Mouse (Mus musculus) erythroblast, embryonic 14.5 days (primary cell): ENCODE results near the gene Arhgef7. TPM values are rescaled to one million over a fixed set of nuclear protein-coding genes. Genes with fewer than 3 reads are reported as not detected.

ENCODE experiments used
- H3K27me3 ChIP-seq: 2 replicates; pipeline ENCODE4 v1.6.1; 2012; ENCODE audit warnings: inconsistent platforms; ENCODE audit not compliant: control insufficient read depth
- H3K36me3 ChIP-seq: 2 replicates; pipeline ENCODE4 v1.6.1; 2012; ENCODE audit warnings: mild to moderate bottlenecking, inconsistent platforms; ENCODE audit not compliant: control insufficient read depth
- H3K4me1 ChIP-seq: 2 replicates; pipeline ENCODE4 v1.6.1; 2012; ENCODE audit warnings: inconsistent platforms; ENCODE audit not compliant: control insufficient read depth
- H3K4me3 ChIP-seq: replicated peaks from 2 replicates; pipeline ENCODE3; 2012; ENCODE audit warnings: moderate library complexity, mild to moderate bottlenecking, inconsistent platforms
- H3K9me3 ChIP-seq: 2 replicates; pipeline ENCODE4 v1.6.1; 2012; ENCODE audit warnings: low read length, inconsistent platforms, mixed read lengths; ENCODE audit not compliant: control insufficient read depth
- GATA1 ChIP-seq: IDR thresholded peaks from 2 replicates; pipeline ENCODE4 v1.6.1; 2012; ENCODE audit warnings: low read length, inconsistent platforms, mixed read lengths
- TAL1 ChIP-seq: IDR thresholded peaks from 3 replicates; pipeline ENCODE4 v1.6.1; 2012; ENCODE audit warnings: low read length, inconsistent platforms, mixed read lengths
- polyA plus RNA-seq: library from polyadenylated mRNA; stranded (reverse); fragments of >175 nt; gene quantifications from 2 replicates; pipeline ENCODE4 v1.2.3, GENCODE M21; 2012

Arhgef7 gene
- polyA plus RNA-seq, 1 experiment: 1.1 TPM

GRCm38 (mm10) chr8:11708815-11709214 lies 18.7 kb upstream of the Arhgef7 start:
- H3K27me3 ChIP-seq: no peaks in the 10 kb centered on the region
- H3K9me3 ChIP-seq: no peaks in the 10 kb centered on the region; the same call in 1 of the 2 replicates
- H3K4me3 ChIP-seq: no peak overlapping the region
- peaks cover 4% of the 10 kb centered on the region for H3K4me1 ChIP-seq
- TF ChIP-seq TAL1: no peak
- TF ChIP-seq GATA1: no peak
- H3K36me3 ChIP-seq: no peaks in the 10 kb centered on the region

- H3K4me1 ChIP-seq: peaks cover 4% of the 10 kb centered on the region
- H3K36me3 ChIP-seq: no peaks in the 10 kb centered on the region
- no peak for TF ChIP-seq TAL1
- no peak for TF ChIP-seq GATA1
- no peaks in the 10 kb centered on the region for H3K27me3 ChIP-seq
- no peak overlapping the region for H3K4me3 ChIP-seq
- no peaks in the 10 kb centered on the region; the same call in 1 of the 2 replicates for H3K9me3 ChIP-seq
Measured at GRCm38 (mm10) chr8:11709542-11709941, 18.0 kb upstream of the Arhgef7 start.

GRCm38 (mm10) chr8:11710415-11710814 lies 17.1 kb upstream of the Arhgef7 start:
- TF ChIP-seq TAL1 (no peak), GATA1 (no peak)
- H3K27me3 ChIP-seq: no peaks in the 10 kb centered on the region

GRCm38 (mm10) chr8:11712244-11712643 lies 15.3 kb upstream of the Arhgef7 start:
- Histone ChIP-seq H3K36me3 (no peaks in the 10 kb centered on the region), H3K4me3 (no peak overlapping the region), H3K9me3 (no peaks in the 10 kb centered on the region), H3K4me1 (no peaks in the 10 kb centered on the region), H3K27me3 (no peaks in the 10 kb centered on the region)
- TF ChIP-seq GATA1 (no peak), TAL1 (no peak)

More at GRCm38 (mm10) chr8:11710415-11710814, 17.1 kb upstream of the Arhgef7 start:
- Histone ChIP-seq H3K36me3 (no peaks in the 10 kb centered on the region), H3K4me3 (no peak overlapping the region), H3K9me3 (no peaks in the 10 kb centered on the region), H3K4me1 (no peaks in the 10 kb centered on the region)

- H3K9me3 ChIP-seq: no peaks in the 10 kb centered on the region
- TF ChIP-seq GATA1 (no peak), TAL1 (no peak)
- H3K36me3 ChIP-seq: no peaks in the 10 kb centered on the region
- no peaks in the 10 kb centered on the region for H3K27me3 ChIP-seq
- no peak overlapping the region for H3K4me3 ChIP-seq
- no peaks in the 10 kb centered on the region for H3K4me1 ChIP-seq
Measured at GRCm38 (mm10) chr8:11717194-11717593, 10.3 kb upstream of the Arhgef7 start.

- H3K9me3 ChIP-seq: no peaks in the 10 kb centered on the region
- no peaks in the 10 kb centered on the region for H3K36me3 ChIP-seq
- H3K27me3 ChIP-seq: peaks cover 60% of the 10 kb centered on the region
- TF ChIP-seq TAL1 (no peak), GATA1 (no peak)
- H3K4me3 ChIP-seq: peak overlapping the region; percentile 43
- H3K4me1 ChIP-seq: no peaks in the 10 kb centered on the region
Measured at GRCm38 (mm10) chr8:11727273-11727650, 259 bp upstream of the Arhgef7 start.

GRCm38 (mm10) chr8:11728482-11729295 lies 1.2 kb downstream of the Arhgef7 start:
- H3K4me1 ChIP-seq: no peaks in the 10 kb centered on the region
- no peaks in the 10 kb centered on the region for H3K36me3 ChIP-seq
- peak overlapping the region; percentile 51 for H3K4me3 ChIP-seq
- peaks cover 60% of the 10 kb centered on the region for H3K27me3 ChIP-seq
- H3K9me3 ChIP-seq: no peaks in the 10 kb centered on the region
- TF ChIP-seq TAL1: no peak
- no peak for TF ChIP-seq GATA1

GRCm38 (mm10) chr8:11730271-11730940 lies 2.9 kb downstream of the Arhgef7 start:
- Histone ChIP-seq H3K27me3 (peaks cover 55% of the 10 kb centered on the region), H3K36me3 (no peaks in the 10 kb centered on the region; the same call in 1 of the 2 replicates), H3K9me3 (peaks cover 2% of the 10 kb centered on the region; the same call in 1 of the 2 replicates), H3K4me1 (no peaks in the 10 kb centered on the region), H3K4me3 (no peak overlapping the region)
- TF ChIP-seq GATA1 (no peak), TAL1 (no peak)

- Histone ChIP-seq H3K36me3 (no peaks in the 10 kb centered on the region; the same call in 1 of the 2 replicates), H3K9me3 (peaks cover 2% of the 10 kb centered on the region; the same call in 1 of the 2 replicates), H3K4me1 (no peaks in the 10 kb centered on the region), H3K27me3 (peaks cover 5% of the 10 kb centered on the region; the same call in 1 of the 2 replicates), H3K4me3 (no peak overlapping the region)
- TF ChIP-seq TAL1: no peak
- TF ChIP-seq GATA1: no peak
Measured at GRCm38 (mm10) chr8:11735672-11736235, 8.2 kb downstream of the Arhgef7 start.
